Mouse (Mus musculus) intestine, postnatal 0 days (tissue): ENCODE results near the gene Dab1. TPM values are rescaled to one million over a fixed set of nuclear protein-coding genes. Genes with fewer than 3 reads are reported as not detected.
A peak's percentile ranks its signal among the peaks of the same experiment; 100 is the strongest.

Experiments used
- ATAC-seq: fragments of 200-750 bp; cut with Nextera tagmentation; 2 replicates; pipeline ENCODE4 v1.8.0; 2017; ENCODE audit warnings: mild to moderate bottlenecking, moderate TSS enrichment, moderate library complexity
- H3K27ac ChIP-seq: fragments of 300-500 bp; sonication (generic); 2 replicates; pipeline ENCODE4 v1.5.1; 2014; ENCODE audit warnings: mild to moderate bottlenecking, low read depth, low read length, moderate library complexity
- H3K27me3 ChIP-seq: fragments of 300-500 bp; sonication (generic); replicated peaks from 2 replicates; pipeline ENCODE4 v1.6.1; 2014; ENCODE audit warnings: low read length, mixed read lengths; ENCODE audit not compliant: control insufficient read depth, insufficient read depth
- H3K36me3 ChIP-seq: fragments of 300-500 bp; sonication (generic); 2 replicates; pipeline ENCODE4 v1.6.1; 2014; ENCODE audit warnings: mild to moderate bottlenecking, moderate library complexity; ENCODE audit not compliant: control insufficient read depth, insufficient read depth
- H3K4me1 ChIP-seq: fragments of 300-500 bp; sonication (generic); replicated peaks from 2 replicates; pipeline ENCODE4 v1.6.1; 2014; ENCODE audit warnings: antibody characterized with exemption, low read length, mixed read lengths; ENCODE audit not compliant: control insufficient read depth, insufficient read depth
- H3K4me2 ChIP-seq: fragments of 300-500 bp; sonication (generic); replicated peaks from 2 replicates; pipeline ENCODE4 v1.6.1; 2014; ENCODE audit warnings: low read depth, mild to moderate bottlenecking, moderate library complexity
- H3K4me3 ChIP-seq: fragments of 300-500 bp; sonication (generic); 2 replicates; pipeline ENCODE4 v1.5.1; 2014; ENCODE audit warnings: low read depth, low read length
- H3K9ac ChIP-seq: fragments of 300-500 bp; sonication (generic); 2 replicates; pipeline ENCODE4 v1.6.1; 2014; ENCODE audit warnings: mild to moderate bottlenecking, low read depth, low read length
- H3K9me3 ChIP-seq: fragments of 300-500 bp; sonication (generic); 2 replicates; pipeline ENCODE4 v1.6.1; 2016; ENCODE audit warnings: mixed run types; ENCODE audit not compliant: control insufficient read depth
- CTCF ChIP-seq: sonication (generic); IDR thresholded peaks from 2 replicates; pipeline ENCODE4 v1.5.1; 2016; ENCODE audit warnings: low read depth, mild to moderate bottlenecking, control low read depth, antibody characterized with exemption, moderate library complexity
- WGBS: fragments of 180-500 bp; shearing (Covaris S2); extraction: QIAGEN DNeasy Blood & Tissue Kit; methylation state at CpG from one replicate; pipeline ENCODE4 v1.1.7; 2014; 5-methylcytosine and 5-hydroxymethylcytosine counted together
- polyA plus RNA-seq: library from polyadenylated mRNA; unstranded; fragments of >200 nt; fragmentation: Nextera tagmentation; extraction: Ambion mirVana; gene quantifications from 2 replicates; pipeline ENCODE4 v1.2.1, GENCODE M21; 2015

Dab1 gene
- polyA plus RNA-seq, 1 experiment from 2014 or later = 61.3 TPM

DNA sequence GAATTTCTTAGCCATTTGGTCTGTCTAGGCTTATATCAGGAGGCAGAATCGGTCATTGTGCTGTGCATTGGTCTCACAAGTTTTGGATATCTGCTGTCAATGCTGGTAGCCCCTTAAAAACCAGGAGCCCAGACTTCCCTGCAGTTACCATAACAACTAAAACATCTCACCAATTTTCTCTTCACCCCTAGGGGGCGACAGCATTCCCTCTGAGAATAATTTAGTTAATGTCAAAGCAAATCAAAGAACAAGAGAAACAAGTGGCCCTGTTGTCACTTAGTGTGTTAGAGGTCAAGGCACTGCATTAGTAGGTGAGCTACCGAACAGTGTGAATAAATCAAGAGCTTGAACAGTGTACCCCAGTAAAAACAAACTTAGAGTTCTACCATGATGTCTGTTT, 1106.5 kb downstream of the Dab1 start:
- 54% methylated on average over 3 of the region's 3 CpGs for WGBS
- ATAC-seq = no peak
- H3K9ac ChIP-seq = no peak overlapping the region

GRCm38 (mm10) chr4:104729185-104729584, 1110.0 kb downstream of the Dab1 start:
- Histone ChIP-seq H3K27me3 (no peaks in the 10 kb centered on the region), H3K36me3 (peaks cover 5% of the 10 kb centered on the region; the same call in 1 of the 2 replicates), H3K9me3 (no peaks in the 10 kb centered on the region), H3K4me3 (no peak overlapping the region), H3K4me1 (no peaks in the 10 kb centered on the region), H3K9ac (no peak overlapping the region), H3K27ac (no peak overlapping the region), H3K4me2 (no peak overlapping the region)
- no peak for TF ChIP-seq CTCF
- 82% methylated on average over 8 of the region's 8 CpGs for whole genome bisulfite sequencing
- no peak for ATAC-seq

More for the DNA sequence above, 1106.5 kb downstream of the Dab1 start:
- Histone ChIP-seq H3K4me3 (no peak overlapping the region), H3K4me2 (no peak overlapping the region), H3K4me1 (no peaks in the 10 kb centered on the region), H3K27me3 (no peaks in the 10 kb centered on the region), H3K36me3 (peaks cover 5% of the 10 kb centered on the region; the same call in 1 of the 2 replicates), H3K27ac (no peak overlapping the region), H3K9me3 (no peaks in the 10 kb centered on the region)
- TF ChIP-seq CTCF = peak; percentile 66

GRCm38 (mm10) chr4:104746500-104746899, 1127.3 kb downstream of the Dab1 start:
- H3K36me3 ChIP-seq = no peaks in the 10 kb centered on the region
- no peak overlapping the region for H3K27ac ChIP-seq
- ATAC-seq = no peak
- H3K4me3 ChIP-seq = no peak overlapping the region
- H3K9me3 ChIP-seq = no peaks in the 10 kb centered on the region
- WGBS = 53% methylated on average over 6 of the region's 6 CpGs
- no peak for TF ChIP-seq CTCF
- H3K9ac ChIP-seq = no peak overlapping the region
- H3K27me3 ChIP-seq = no peaks in the 10 kb centered on the region
- no peak overlapping the region for H3K4me2 ChIP-seq
- no peaks in the 10 kb centered on the region for H3K4me1 ChIP-seq

DNA sequence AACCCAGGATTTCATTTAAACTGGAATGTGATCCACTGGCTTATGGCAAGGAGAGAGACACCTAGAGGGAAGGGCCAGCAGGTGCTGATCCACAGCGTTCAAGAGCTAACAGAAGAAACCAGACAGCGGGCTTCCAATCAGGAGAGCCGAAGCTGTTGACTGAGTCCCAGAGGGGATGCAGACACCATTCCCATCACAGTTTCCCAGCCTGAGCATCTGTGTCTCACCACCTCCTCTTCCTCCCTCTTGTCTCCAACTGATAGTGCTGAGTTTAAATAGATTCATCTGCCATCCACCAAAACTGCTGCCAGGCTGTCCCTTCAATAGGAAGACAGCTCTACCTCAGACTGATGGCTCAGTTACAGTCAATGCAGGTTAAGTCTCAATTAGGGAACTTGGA, 1134.9 kb downstream of the Dab1 start:
- no peaks in the 10 kb centered on the region for H3K4me1 ChIP-seq
- ATAC-seq = no peak
- no peak overlapping the region for H3K27ac ChIP-seq
- 75% methylated on average over 3 of the region's 3 CpGs for WGBS
- no peaks in the 10 kb centered on the region for H3K36me3 ChIP-seq
- H3K4me3 ChIP-seq = no peak overlapping the region
- H3K9me3 ChIP-seq = no peaks in the 10 kb centered on the region
- H3K9ac ChIP-seq = no peak overlapping the region
- H3K27me3 ChIP-seq = no peaks in the 10 kb centered on the region
- TF ChIP-seq CTCF = no peak
- H3K4me2 ChIP-seq = no peak overlapping the region

GRCm38 (mm10) chr4:104760878-104761624, 1141.9 kb downstream of the Dab1 start:
- Histone ChIP-seq H3K4me2 (no peak overlapping the region), H3K4me1 (no peaks in the 10 kb centered on the region), H3K27ac (no peak overlapping the region), H3K27me3 (no peaks in the 10 kb centered on the region), H3K4me3 (no peak overlapping the region), H3K9me3 (no peaks in the 10 kb centered on the region), H3K9ac (no peak overlapping the region), H3K36me3 (no peaks in the 10 kb centered on the region)
- 72% methylated on average over 13 of the region's 13 CpGs for WGBS
- no peak for ATAC-seq
- TF ChIP-seq CTCF = no peak

DNA sequence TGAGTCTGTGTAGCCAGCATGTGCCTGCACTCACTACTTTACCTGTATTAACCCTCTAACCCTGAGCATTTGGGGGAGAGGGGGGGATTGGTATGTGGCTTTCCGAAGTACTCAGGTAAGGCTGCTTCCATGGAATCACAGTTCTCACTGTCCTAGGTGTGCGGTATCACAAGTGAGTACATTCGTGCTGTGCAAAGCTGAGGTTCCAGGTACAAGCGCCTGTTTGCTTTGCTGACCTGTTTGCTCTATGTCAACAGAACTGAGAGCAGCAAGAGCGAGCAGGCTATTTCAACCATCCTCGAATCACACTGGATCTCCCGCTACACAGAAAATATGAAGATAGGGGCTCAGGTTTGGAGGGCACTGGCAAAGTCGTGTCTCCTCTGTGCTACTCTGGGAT, 1146.9 kb downstream of the Dab1 start, which contains the start of gene C8b:
Gene C8b, plus strand, starts transcription at position 253 of the 400 bp plus-strand sequence.
- no peak within 1 kb of the TSS for H3K4me3 ChIP-seq
- no peak within 1 kb of the TSS for H3K9ac ChIP-seq
- H3K9me3 ChIP-seq = no peaks in the 10 kb centered on the region
- WGBS = 50% methylated on average over 8 of the region's 8 CpGs
- no peaks in the 10 kb centered on the region for H3K36me3 ChIP-seq
- TF ChIP-seq CTCF = no peak
- H3K4me1 ChIP-seq = no peaks in the 10 kb centered on the region
- no peak for ATAC-seq
- H3K4me2 ChIP-seq = no peak within 1 kb of the TSS
- no peaks in the 10 kb centered on the region for H3K27me3 ChIP-seq
- no peak within 1 kb of the TSS for H3K27ac ChIP-seq

- H3K27me3 ChIP-seq = no peaks in the 10 kb centered on the region
- no peak overlapping the region for H3K4me2 ChIP-seq
- no peak for TF ChIP-seq CTCF
- no peaks in the 10 kb centered on the region for H3K4me1 ChIP-seq
- H3K27ac ChIP-seq = no peak overlapping the region
- no peak for ATAC-seq
- WGBS = 67% methylated on average over 4 of the region's 4 CpGs
- H3K36me3 ChIP-seq = no peaks in the 10 kb centered on the region
- no peak overlapping the region for H3K4me3 ChIP-seq
- H3K9ac ChIP-seq = no peak overlapping the region
- H3K9me3 ChIP-seq = no peaks in the 10 kb centered on the region
These were observed 1149.0 kb downstream of the Dab1 start for GRCm38 (mm10) chr4:104768190-104768589.
